Mouse (Mus musculus) midbrain, embryonic 10.5 days (tissue): ENCODE measurements around the gene Zfp872. TPM values are rescaled to one million over a fixed set of nuclear protein-coding genes. Genes with fewer than 3 reads are reported as not detected.

Source experiments
- DNase-seq: peaks from one replicate; pipeline ENCODE4 v3.0.0-alpha.2; 2017; ENCODE audit warnings: low spot score
- H3K27ac ChIP-seq: fragments of 300-500 bp; sonication (generic); replicated peaks from 2 replicates; pipeline ENCODE4 v1.5.1; 2016; ENCODE audit warnings: mild to moderate bottlenecking
- H3K27me3 ChIP-seq: fragments of 300-500 bp; sonication (generic); 2 replicates; pipeline ENCODE4 v1.6.1; 2016; ENCODE audit warnings: low read depth, mild to moderate bottlenecking; ENCODE audit not compliant: poor library complexity, severe bottlenecking
- H3K36me3 ChIP-seq: fragments of 300-500 bp; sonication (generic); 2 replicates; pipeline ENCODE4 v1.6.1; 2016; ENCODE audit warnings: mild to moderate bottlenecking, moderate library complexity
- H3K4me1 ChIP-seq: fragments of 300-500 bp; sonication (generic); 2 replicates; pipeline ENCODE4 v1.6.1; 2016
- H3K4me3 ChIP-seq: fragments of 300-500 bp; sonication (generic); 2 replicates; pipeline ENCODE4 v1.5.1; 2016; ENCODE audit warnings: mild to moderate bottlenecking, moderate library complexity
- H3K9me3 ChIP-seq: fragments of 300-500 bp; sonication (generic); replicated peaks from 2 replicates; pipeline ENCODE4 v1.6.1; 2016; ENCODE audit warnings: mild to moderate bottlenecking
- WGBS: fragments of 180-500 bp; shearing (Covaris S2); methylation state at CpG from one replicate; pipeline ENCODE4 v1.1.7; 2016; 5-methylcytosine and 5-hydroxymethylcytosine counted together
- polyA plus RNA-seq: library from polyadenylated mRNA; unstranded; fragments of >200 nt; fragmentation: Nextera tagmentation; extraction: Ambion mirVana; gene quantifications from 2 replicates; pipeline ENCODE4 v1.2.1, GENCODE M21; 2016

Gene Zfp872
- polyA plus RNA-seq, 1 experiment from 2014 or later, result 0.25 TPM

DNA sequence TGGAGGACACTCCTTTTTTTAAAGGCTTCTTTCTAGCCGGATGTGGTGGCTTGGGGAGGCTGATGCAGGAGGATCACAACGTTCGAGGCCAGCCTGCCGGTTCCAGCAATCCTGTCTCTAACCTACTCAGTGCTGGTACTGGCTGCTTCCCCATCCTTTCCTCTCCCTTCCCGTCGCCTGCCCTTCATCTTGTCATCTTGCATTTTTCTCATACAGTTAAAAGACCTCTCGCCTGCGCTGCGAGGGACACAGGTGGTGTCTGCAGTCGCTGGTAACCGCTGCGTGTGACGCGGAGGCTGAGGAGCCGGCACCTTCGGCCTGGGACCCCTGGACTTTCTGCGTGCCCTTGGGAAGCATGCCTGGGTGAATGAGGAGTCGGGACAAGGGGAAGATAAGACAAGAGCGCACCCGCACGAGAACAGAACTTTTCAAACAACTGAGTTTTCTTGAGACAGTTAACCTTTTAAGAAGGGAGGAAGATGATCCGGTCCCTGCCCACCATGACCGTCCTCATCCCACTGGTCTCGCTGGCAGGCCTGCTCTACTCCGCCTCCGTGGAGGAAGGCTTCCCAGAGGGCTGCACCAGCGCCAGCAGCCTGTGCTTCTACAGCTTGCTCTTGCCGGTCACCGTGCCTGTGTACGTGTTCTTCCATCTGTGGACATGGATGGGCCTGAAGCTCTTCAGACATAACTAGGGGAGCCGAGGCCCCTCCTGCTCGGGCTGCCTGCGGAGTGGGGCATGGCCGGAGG lies 30.2 kb upstream of the Zfp872 start:
- H3K9me3 ChIP-seq, result no peaks in the 10 kb centered on the region
- no peak for DNase-seq
- peaks cover 20% of the 10 kb centered on the region for H3K4me1 ChIP-seq
- peaks cover 5% of the 10 kb centered on the region for H3K36me3 ChIP-seq
- peaks cover 12% of the 10 kb centered on the region for H3K27me3 ChIP-seq
- peak overlapping the region; percentile 74 for H3K4me3 ChIP-seq
- H3K27ac ChIP-seq, result peak overlapping the region; percentile 91
- 69% methylated on average over 34 of the region's 34 CpGs for WGBS

GRCm38 (mm10) chr9:22161299-22161698 lies 26.6 kb upstream of the Zfp872 start:
- WGBS, result 36% methylated on average over 6 of the region's 6 CpGs
- Histone ChIP-seq H3K4me1 (peaks cover 21% of the 10 kb centered on the region), H3K9me3 (no peaks in the 10 kb centered on the region), H3K36me3 (peaks cover 5% of the 10 kb centered on the region), H3K27me3 (peaks cover 36% of the 10 kb centered on the region), H3K4me3 (no peak overlapping the region), H3K27ac (no peak overlapping the region)
- DNase-seq, result no peak

- Histone ChIP-seq H3K4me3 (no peak overlapping the region), H3K36me3 (peaks cover 5% of the 10 kb centered on the region), H3K4me1 (peaks cover 15% of the 10 kb centered on the region), H3K9me3 (peaks cover 4% of the 10 kb centered on the region; the same call in 1 of the 2 replicates), H3K27me3 (peaks cover 36% of the 10 kb centered on the region), H3K27ac (no peak overlapping the region)
- 82% methylated on average over 9 of the region's 9 CpGs for WGBS
- DNase-seq, result no peak
These were observed 25.6 kb upstream of the Zfp872 start for GRCm38 (mm10) chr9:22162305-22162704.

- peaks cover 4% of the 10 kb centered on the region; the same call in 1 of the 2 replicates for H3K9me3 ChIP-seq
- DNase-seq, result no peak
- H3K27ac ChIP-seq, result no peak overlapping the region
- no peak overlapping the region for H3K4me3 ChIP-seq
- H3K27me3 ChIP-seq, result peaks cover 30% of the 10 kb centered on the region
- H3K4me1 ChIP-seq, result peaks cover 9% of the 10 kb centered on the region
- H3K36me3 ChIP-seq, result peaks cover 5% of the 10 kb centered on the region
- WGBS, result 88% methylated on average over 7 of the region's 7 CpGs
These were observed 25.0 kb upstream of the Zfp872 start for GRCm38 (mm10) chr9:22162912-22163311.

DNA sequence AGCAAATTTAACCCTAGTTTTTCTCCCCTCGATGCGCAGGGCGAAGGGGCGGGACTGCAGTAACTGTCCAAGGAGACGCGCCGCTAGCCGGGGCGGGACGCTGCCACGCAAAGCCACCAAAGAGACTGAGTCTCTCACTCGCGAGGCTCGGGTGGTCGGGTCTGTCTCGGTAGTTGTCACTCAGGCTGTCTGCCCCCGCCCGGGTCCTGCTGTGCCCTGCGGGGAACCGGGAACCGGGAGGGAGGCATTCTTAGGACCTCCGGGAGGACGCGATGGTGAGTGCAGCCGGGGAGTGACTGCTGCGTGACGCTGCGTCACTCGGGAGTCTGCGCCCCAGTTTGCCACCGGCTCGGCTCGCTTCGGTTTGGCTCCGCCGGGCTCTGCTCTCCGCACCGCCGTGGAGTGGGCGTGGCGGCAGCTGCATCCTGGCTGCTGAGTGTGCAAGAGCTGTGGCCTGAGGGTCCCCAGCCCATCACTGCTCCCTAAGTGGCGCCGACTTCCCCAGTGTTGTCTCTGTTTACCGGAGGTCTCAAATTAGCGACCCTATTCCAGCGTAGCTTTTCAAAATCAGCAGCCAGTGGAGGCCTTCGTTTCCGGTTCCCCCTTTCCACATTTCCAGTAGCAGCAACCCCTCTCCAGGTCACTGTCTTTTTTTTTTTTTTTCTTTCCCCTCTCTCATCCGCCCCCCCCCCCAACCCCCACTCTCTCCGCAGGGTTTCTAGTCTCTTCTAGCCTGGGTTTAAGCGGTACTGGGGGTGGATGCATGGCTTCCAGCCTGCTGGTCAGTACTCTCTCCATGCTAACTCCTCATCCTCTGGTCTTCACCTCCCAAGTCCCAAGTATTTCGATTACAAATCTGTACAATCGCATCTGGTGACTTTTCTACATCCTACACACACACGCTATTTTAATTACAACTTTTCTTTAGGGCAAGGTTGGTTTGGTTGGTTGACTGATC lies 22.9 kb upstream of the Zfp872 start:
- peaks cover 8% of the 10 kb centered on the region for H3K4me1 ChIP-seq
- 2% methylated on average over 53 of the region's 54 CpGs for WGBS
- peaks cover 24% of the 10 kb centered on the region for H3K27me3 ChIP-seq
- peak overlapping the region; percentile 82 for H3K27ac ChIP-seq
- DNase-seq, result peak; percentile 69
- peak overlapping the region; percentile 81 for H3K4me3 ChIP-seq
- peaks cover 4% of the 10 kb centered on the region; the same call in 1 of the 2 replicates for H3K9me3 ChIP-seq
- H3K36me3 ChIP-seq, result no peaks in the 10 kb centered on the region

DNA sequence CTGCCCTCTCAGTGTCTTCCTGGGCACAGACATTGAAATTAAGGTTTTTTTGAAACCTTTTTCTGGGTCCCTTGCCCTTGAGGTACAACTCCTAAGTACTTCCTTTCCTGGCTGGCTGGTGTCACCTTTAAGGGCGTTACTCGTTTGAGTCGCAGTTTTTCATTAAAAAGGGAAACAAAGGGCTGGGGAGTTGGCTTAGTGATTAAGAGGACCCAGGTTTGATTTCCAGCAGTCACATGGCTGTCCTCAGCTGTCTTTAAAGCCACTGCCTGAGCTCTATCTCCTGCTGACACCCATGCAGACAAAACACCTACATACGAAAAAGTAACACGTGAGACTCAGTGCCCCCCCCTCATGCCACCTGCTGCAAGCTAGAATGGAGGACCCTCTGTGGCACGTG lies 21.9 kb upstream of the Zfp872 start:
- Histone ChIP-seq H3K4me1 (peaks cover 8% of the 10 kb centered on the region), H3K4me3 (no peak overlapping the region), H3K27ac (no peak overlapping the region), H3K27me3 (peaks cover 24% of the 10 kb centered on the region), H3K9me3 (peaks cover 4% of the 10 kb centered on the region; the same call in 1 of the 2 replicates), H3K36me3 (no peaks in the 10 kb centered on the region)
- 54% methylated on average over 6 of the region's 6 CpGs for WGBS
- DNase-seq, result no peak

DNA sequence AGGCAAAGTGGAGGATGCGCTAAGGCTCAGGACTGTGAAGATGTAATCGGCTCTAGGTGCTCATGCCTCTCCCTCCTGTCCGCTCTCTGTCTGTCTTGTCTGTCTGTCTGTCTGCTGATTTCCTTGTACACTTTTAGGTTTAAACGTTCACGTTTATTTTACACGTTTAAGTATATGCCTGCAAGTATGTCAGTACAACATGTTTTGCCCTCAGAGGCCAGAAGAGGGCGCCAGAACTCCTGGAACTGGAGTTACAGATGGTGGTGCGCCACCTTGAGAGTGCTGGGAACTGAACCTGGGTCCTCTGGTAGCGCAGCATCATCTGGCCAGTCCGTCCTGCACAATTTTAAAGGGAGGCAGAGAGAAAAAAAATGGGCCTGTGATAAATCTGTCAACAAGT lies 21.2 kb upstream of the Zfp872 start:
- no peaks in the 10 kb centered on the region for H3K36me3 ChIP-seq
- H3K27me3 ChIP-seq, result peaks cover 24% of the 10 kb centered on the region
- H3K27ac ChIP-seq, result no peak overlapping the region
- DNase-seq, result no peak
- 91% methylated on average over 10 of the region's 10 CpGs for WGBS
- H3K9me3 ChIP-seq, result peaks cover 4% of the 10 kb centered on the region; the same call in 1 of the 2 replicates
- H3K4me1 ChIP-seq, result peaks cover 8% of the 10 kb centered on the region
- H3K4me3 ChIP-seq, result no peak overlapping the region

DNA sequence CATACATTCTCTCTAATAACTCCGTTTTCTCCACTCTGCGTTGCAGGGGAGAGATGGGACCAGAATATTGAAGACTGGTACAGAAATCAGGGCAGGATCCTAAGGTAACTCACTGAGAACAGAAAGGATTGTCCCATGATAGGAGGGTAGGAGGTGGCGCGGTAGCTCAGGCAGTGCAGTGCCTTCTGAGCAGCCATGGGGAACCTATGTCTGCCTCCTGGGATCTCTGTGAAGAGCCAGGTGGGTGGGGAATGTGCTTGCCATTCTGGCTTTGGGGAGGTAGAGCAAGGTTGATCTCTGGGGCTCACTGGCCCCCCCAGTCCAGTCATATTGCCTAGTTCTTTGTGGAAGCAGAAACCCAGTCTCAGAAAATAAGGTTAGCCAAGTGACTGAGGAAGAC lies 20.1 kb upstream of the Zfp872 start:
- WGBS, result 89% methylated on average over 4 of the region's 4 CpGs

GRCm38 (mm10) chr9:22169327-22169726 lies 18.6 kb upstream of the Zfp872 start:
- Histone ChIP-seq H3K4me3 (no peak overlapping the region), H3K27ac (no peak overlapping the region), H3K27me3 (peaks cover 8% of the 10 kb centered on the region; the same call in 1 of the 2 replicates), H3K9me3 (peaks cover 4% of the 10 kb centered on the region; the same call in 1 of the 2 replicates), H3K36me3 (no peaks in the 10 kb centered on the region), H3K4me1 (peaks cover 8% of the 10 kb centered on the region)
- DNase-seq, result no peak
- WGBS, result 94% methylated on average over 11 of the region's 11 CpGs

More for the DNA sequence above, 20.1 kb upstream of the Zfp872 start:
- Histone ChIP-seq H3K4me3 (no peak overlapping the region), H3K27me3 (peaks cover 23% of the 10 kb centered on the region), H3K9me3 (peaks cover 4% of the 10 kb centered on the region; the same call in 1 of the 2 replicates), H3K4me1 (peaks cover 8% of the 10 kb centered on the region), H3K27ac (no peak overlapping the region), H3K36me3 (no peaks in the 10 kb centered on the region)
- DNase-seq, result no peak

DNA sequence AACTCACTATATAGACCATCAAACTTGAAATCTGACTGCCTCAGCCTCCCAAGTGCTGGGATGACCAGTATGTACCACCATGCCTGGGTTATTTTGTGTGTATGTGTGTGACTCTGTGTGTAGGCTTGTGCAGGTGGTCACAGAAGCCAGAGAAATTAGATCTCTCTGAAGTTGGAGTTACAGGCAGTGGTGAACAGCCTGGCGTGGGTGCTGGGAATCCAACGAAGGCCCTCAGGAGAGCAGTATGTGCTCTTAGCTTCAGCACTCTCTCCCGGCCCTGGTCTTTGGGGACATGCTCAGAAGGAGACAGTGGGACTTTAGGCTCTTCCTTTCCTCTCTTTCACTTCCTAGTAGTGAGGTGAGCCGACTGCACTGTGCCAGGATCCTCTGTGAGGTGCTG lies 15.6 kb upstream of the Zfp872 start:
- Histone ChIP-seq H3K36me3 (no peaks in the 10 kb centered on the region), H3K9me3 (peaks cover 17% of the 10 kb centered on the region), H3K27ac (no peak overlapping the region), H3K4me1 (no peaks in the 10 kb centered on the region), H3K27me3 (no peaks in the 10 kb centered on the region), H3K4me3 (no peak overlapping the region)
- WGBS, result 80% methylated on average over 4 of the region's 4 CpGs
- DNase-seq, result no peak

DNA sequence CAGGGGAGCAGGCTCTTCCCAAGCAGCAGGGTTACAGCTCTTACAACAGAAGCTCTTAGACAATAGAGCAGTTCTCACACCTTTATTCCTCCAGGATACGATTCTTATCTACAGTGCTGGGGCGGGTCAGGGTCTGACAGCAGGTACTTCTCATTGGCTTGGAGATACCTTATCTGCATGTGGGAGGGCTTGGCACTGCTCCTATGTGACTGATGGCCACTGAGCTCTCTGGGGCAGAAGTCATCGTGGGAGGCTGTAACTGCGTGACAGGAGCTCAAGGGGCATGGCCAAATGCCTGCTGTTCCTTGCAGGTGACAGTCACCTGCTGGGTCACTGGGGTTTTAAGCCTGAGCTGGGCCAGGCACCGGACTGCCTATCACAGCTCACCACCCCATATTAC lies 8.5 kb downstream of the Zfp872 start:
- no peak overlapping the region for H3K4me3 ChIP-seq
- no peaks in the 10 kb centered on the region for H3K27me3 ChIP-seq
- no peaks in the 10 kb centered on the region for H3K4me1 ChIP-seq
- no peak for DNase-seq
- peaks cover 41% of the 10 kb centered on the region for H3K9me3 ChIP-seq
- 0 out of 2 replicates have a peak, but pooled peaks cover 8% of the 10 kb centered on the region for H3K36me3 ChIP-seq
- WGBS, result 50% methylated on average over 5 of the region's 5 CpGs
- no peak overlapping the region for H3K27ac ChIP-seq

GRCm38 (mm10) chr9:22213785-22214194 lies 25.9 kb downstream of the Zfp872 start:
- no peak for DNase-seq
- Histone ChIP-seq H3K27ac (no peak overlapping the region), H3K4me1 (no peaks in the 10 kb centered on the region), H3K27me3 (no peaks in the 10 kb centered on the region), H3K9me3 (no peaks in the 10 kb centered on the region), H3K4me3 (no peak overlapping the region), H3K36me3 (no peaks in the 10 kb centered on the region)
- WGBS, result 77% methylated on average over 2 of the region's 2 CpGs
